Mouse (Mus musculus) T-helper 17 cell (primary cell): ENCODE results near the gene Bag6.

Experiments
- in situ Hi-C, 2 experiments: fragments of 300-600 bp; cut with MboI, MseI; formaldehyde crosslinking; loops; 1 replicate in 1 of 2; 2 replicates in 1 of 2; pipeline ENCODE4 v1.15.1; 2025; ENCODE audit warnings: high pct_unique_total_duplicates in 2 of 2

The Bag6 gene

DNA sequence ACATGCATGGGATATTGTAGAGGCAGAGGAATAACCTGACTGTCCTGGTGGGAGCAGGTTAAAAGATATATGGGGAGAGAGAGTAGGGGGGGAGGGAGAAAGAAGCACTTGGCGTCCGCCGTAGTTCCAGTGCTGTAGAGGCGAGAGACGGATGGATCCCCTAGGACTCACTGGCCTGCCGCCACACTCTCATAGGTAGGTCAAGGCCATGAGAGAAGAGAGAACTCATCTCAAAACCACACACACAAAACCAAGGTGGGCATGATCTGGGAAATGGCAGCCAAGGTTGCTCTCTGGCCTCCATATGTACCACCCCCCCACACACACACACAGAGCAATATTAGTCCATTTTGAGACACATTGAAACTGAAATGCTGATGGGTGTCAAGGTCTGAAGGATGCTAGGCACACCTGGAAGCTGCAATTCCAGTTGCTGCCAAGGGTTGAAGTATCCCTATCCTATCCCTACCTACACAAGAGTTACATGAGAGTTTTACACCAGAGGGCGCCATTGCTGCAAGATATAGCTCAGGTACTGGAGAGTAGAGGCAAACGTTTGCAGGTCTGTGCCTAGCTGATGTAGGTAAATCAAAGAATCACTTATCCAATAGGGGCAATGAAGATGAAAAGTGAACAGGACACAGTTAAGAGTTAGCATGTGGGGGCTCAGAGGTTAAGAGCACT lies 31.5 kb downstream of the Bag6 start:
- in situ Hi-C loops, result no loop called here

DNA sequence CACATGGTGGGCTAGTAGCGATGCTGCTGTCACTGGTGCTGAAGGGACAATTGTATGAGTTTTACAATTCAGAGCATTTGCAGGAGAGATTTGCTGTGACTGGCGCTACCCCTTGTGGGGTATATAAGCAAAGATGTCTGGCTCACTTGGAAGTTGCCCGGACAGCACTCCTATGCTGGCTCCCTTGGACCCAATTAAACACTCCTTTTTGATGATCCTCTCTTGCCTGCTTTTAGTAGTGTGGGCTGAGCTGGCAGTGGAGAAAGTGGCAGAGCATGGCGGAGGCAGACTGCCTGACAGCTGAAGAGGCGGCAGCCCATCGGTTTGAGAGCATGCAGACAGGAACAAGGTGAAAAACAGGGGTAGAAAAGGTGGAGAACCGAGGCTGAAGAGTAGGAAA lies 32.8 kb downstream of the Bag6 start:
- in situ Hi-C loops, result no loop called here

DNA sequence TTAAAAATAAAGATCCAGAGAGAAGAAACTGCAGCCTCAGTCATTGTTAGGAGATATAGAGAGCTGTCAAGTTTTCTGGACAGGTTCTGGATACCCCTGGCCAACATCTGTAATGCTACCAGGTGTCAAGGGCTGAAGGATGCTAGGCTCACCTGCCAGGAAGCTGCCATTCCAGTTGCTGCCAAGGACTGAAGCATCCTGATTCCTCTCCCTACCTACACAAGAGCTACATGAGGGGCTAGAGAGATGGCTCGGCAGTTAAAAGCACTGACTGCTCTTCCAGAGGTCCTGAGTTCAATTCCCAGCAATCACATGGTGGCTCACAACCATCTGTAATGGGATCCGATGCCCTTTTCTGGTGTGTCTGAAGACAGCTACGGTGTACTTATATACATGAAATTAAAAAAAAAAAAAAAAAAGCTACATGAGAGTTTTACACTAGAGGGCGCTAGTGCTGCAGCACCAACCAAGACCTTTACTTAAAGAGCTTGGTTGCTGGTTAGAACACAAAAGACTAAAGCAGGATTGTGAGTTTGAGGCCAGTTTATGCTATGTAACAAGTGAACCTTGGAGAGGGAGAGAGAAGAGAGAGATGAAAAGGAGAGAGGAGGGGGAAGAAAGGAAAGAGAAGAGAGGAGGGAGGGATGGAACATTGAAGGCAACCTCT lies 33.7 kb downstream of the Bag6 start:
- in situ Hi-C loops, result no loop called here

DNA sequence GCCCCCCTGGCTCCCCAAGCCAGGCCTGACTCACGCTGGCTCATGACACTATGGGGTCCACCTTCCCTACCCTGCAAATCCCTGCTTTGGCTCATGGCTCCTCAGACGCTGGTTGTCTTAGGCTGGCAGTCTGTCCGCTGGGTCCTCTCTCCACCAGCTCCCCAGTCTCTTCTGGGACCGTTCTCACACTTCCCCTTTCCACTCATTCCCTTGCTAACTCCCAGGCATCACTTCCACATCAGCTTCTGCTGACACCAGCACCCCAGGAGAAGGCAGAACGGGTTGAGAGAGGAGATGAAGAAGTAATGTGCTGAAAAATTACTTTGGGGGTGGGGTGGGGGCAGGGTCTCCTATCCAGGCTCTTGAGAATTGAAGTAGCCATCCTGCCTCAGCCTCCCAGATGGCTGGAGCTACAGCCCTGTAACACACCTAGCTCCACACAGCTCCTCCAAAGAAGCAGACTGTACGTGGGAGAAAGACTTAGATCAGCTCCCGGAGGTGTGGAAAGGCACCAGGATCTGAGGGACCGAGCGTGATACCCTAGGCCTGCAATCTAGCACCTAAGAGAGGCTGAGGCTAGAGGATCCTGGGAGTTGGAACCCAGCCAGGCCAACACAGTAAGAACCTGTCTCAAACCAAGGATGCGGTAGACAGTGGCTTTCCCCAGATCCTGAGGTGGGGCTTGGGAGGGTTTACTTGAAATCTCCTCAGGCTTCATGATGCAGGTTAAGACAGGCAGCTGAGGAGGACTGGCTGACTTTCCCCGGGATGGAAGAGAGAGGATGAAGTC lies 37.7 kb downstream of the Bag6 start:
- in situ Hi-C loops, result loop anchor here (5.0 kb wide), 1 partner anchor 60 kb away; the partner anchor contains the start of gene Atp6v1g2 (in 2 of the 2)

DNA sequence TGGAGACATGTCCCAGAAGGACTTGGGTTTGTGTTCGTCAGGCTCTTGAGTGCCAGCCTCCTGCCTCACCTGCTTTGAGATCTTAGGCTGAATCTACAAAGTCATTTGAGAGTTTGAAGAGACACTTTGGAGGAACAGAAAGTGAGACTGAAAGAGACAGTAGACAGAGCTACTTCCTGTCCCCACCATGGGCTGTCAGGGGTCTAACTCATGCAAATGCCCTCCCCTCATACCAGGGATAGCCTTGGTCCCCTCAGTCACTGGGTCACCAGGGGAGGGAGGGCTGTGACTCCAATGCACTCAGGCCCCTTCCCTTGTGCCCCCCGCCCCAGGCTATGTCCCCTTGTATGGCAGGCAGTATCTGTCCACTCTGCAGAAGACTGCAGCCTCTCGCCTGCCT lies 38.4 kb downstream of the Bag6 start:
- in situ Hi-C loops, result loop anchor here (5.0 kb wide), 1 partner anchor 59 kb away; the partner anchor contains the start of gene Atp6v1g2 (in 2 of the 2)

DNA sequence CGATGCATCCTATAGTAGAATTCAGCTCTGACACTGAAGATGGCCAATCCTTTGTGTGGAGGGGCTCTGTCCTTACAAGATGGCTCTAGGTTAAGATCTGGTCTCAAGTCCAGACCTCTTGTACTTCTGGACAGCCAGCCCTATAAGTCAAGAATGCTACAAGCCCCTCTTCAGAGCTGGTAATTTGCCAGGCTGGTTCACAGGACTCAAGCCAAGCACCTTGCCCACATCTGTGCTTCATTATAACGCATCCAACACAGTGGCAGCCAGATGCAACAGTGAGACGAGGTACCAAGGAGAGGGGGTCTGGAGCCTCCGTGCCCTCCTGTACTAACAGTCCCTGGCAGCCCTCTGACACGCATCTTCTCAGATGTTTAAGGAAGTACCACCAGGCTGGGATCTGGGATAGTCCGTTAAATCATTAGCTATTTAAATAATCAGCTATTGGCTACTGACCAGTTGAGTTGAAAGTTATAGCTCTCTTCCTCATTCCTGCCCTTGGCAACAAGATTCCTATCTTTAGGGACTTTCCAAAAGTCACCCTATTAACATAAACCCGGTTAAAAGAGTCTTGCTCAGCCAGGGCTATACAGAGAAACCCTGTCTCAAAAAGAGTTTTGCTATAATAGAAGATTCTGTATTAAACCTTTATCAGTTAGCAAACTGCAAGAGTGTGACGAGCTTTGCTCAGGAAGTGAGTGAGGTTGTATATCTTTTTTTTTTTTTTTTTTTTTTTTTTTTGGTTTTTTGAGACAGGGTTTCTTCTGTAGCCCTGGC lies 39.4 kb downstream of the Bag6 start:
- in situ Hi-C loops, result loop anchor here (5.0 kb wide), 1 partner anchor 58 kb away; the partner anchor contains the start of gene Atp6v1g2 (in 2 of the 2)

DNA sequence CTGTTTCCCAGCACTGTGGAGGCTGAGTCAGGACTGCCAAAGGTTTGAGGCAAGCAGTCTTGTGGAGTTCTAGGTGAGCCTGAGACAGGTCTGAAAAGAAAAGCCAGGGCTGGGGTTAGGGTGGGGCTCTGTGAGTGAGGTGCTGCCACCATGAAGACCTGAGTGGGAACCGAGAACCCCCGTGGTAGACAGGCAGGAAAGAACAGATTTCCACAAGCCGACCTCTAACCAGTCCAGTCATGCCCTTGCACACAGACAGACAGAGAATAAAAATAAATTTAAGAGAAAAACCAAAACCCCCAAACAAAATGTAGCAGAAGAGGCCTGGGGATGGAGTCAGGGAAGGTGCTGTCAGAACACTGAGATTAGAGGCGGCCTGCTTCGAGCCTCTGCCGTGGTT lies 40.4 kb downstream of the Bag6 start:
- in situ Hi-C loops, result no loop called here

DNA sequence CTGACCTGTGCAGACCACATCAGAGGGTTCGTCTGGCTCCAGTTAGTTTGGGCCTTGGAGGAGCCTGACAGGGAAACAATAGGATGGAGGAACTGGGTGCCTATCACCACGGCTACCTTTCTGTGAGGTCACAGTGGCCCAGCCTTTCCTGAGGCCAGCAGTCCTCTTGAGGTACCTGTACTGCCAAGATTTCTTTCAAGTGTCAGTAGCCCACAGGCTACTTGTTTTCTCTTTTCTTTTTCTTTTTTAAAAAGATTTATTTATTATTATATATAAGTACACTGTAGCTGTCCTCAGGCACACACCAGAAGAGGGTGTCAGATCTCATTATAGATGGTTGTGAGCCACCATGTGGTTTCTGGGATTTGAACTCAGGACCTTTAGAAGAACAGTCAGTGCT lies 41.0 kb downstream of the Bag6 start, which contains the start of gene Aif1:
TSS of gene Aif1 (minus strand) at position 101 of the 400 bp plus-strand sequence.
- in situ Hi-C loops, result no loop called here

DNA sequence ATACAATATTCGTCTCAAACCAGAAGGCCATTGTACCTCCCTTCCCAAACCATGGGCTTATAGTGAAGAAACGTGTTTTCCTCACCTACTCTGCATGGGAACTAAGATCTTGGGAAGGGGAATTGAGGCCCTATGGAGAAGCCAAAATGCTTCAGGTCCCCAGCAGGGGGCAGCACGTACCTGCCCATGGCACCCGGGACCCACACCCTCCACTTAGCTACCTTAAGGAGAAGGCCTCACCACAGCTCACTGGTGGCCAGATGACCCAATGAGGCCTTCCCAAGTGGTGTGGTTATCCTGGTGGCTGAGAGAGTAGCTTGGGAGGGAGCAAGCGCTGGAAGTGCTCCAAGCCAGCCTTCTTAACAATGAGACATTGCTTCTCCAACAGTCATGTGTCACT lies 43.5 kb downstream of the Bag6 start:
- in situ Hi-C loops, result no loop called here

DNA sequence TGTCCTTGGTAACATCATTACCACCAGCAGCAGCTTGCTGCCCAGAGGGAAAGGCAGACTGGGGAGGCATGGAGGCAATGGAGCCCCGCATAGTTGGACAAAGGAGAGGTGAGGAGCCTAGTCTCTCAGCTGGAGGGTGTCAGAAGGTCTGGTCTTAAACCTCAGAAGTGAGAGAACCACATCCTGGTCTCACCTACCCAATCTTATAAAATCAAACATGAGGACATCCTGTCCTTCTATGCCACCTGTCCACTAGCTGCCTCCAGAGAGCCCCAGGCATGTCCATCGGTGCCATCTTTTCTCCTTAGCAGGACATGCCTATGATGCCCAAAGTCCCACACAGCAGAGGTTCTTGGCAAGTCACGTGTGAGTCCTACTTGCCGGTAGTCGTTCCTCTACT lies 45.1 kb downstream of the Bag6 start:
- in situ Hi-C loops, result no loop called here

DNA sequence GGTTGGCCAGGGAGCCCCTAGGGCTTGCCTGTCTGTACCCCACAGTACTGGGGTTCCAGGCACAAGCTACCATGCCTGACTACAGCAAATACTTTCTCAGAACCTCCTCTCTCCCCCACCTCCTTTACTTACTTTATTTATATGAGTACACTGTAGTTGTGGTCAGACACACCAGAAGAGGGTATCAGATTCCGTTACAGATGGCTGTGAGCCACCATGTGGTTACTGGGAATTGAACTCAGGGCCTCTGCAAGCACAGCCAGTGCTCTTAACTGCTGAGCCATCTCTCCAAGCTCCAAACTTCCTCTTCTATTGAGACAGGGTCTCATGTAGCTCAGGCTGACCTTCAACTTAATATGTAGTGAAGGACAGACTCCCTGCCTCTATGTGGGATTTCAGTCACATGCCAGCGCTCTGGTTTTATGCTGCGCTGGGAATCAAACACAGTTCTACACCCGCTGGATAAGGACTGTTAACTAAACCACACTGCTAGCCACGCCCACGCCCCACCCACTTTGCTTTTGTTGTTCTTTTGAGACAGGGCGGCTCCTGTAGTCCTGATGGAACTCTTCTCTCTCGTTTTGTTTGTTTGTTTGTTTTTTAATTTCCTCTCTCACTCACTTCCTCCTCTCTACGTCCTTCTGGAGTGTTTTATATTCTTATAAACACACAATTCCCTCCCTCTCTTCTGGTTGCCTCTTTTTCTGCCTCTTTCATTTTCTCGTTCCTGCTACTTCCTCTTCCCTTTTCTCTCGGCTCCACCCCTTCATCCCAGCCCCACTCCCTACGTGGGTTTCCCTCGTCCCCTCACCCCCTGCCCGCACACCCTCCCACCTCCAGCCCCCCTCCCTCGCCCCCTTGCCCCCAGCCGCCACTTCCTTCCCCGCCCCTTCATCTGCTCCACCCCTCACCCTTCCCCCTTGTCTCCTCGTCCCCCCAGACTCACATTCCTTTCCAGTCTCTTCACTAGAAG lies 50.9 kb downstream of the Bag6 start:
- in situ Hi-C loops, result no loop called here

DNA sequence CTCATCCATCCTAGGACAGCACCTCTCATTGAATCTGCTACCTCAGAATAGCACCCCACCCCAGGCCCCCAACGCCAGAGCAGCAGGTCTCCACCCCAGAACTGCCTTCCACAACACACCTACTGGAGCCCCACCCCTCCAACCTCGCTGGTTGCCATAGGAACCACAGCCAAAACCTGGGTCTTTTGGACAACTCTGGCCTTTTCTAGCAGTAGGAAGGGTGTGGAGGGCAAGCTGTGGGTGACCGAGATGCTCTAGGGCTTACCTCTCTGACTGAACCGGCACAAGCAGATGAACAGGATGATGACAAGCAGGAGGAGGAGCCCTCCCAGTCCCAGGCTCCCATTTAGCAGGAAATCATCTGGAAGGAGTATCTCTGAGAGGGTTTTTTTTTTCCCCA lies 51.7 kb downstream of the Bag6 start:
- in situ Hi-C loops, result no loop called here

DNA sequence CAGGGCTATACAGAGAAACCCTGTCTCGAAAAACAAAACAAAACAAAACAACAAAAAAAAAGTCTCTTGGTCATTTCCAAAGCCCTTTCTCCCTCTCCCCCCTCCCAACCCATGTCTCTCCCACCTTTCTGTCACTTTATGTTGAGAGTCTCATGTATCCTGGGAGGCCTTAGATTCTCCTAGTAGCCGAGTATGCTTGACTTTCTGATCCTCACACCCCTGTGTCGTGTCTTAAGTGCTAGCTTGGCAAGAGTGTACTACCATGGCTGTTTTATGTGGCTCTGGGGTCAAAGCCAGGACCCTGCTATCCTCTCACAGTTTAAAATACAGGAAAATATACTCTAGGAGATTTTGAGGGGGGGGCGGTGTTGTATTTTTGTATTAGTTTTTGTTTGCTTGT lies 52.4 kb downstream of the Bag6 start:
- in situ Hi-C loops, result no loop called here

DNA sequence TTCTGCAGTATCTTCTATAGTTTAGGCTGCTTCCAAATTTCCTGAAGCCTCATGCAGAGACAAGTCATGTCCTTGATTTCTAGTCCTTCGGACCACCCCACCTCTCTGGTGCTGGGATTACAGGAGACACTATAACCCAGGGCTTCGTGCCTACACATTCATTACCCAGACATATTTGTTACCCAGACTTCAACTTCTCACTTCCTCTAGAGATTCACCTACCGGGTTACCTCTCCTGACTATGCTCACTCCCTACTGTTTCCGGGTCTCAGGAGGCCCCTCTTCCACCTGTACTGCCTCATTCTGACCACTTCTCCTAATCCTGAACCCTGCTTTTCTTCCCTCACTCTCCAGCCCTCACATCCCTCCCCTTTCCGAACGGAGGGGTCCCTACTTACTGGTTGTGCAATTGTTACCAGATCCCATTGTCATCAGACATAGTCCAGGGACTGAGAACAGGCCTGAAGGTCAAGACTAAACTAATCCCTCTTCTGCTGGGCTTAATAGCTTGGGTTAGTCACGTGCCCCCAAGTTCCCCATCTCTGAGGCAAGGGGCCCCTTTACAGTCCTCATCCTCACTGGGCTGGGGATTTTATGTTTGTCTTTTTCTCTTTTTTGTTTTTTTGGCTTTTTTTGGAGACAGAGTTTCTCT lies 53.1 kb downstream of the Bag6 start, which contains the start of gene Lst1:
TSS of gene Lst1 (minus strand) at position 481 of the 652 bp plus-strand sequence.
- in situ Hi-C loops, result no loop called here

DNA sequence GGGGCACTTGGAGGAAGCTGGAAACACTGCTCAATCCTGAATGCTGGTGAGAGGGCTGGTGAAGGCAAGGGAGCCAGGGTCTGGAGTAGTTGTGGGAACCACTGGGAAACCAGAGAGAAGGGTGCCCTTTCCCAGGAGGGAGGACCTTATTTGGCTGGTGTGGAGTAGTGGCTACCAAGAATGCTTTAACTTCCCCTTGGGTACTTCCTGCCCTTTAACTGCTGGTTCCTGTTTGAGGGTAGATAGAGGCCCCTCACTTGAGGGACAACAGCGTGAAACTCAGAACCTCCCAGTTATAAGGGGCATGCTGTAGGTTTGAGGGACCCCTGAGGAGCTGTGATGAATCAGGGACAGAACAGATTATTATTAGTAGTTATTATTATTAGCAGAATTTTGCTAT lies 54.2 kb downstream of the Bag6 start:
- in situ Hi-C loops, result no loop called here

DNA sequence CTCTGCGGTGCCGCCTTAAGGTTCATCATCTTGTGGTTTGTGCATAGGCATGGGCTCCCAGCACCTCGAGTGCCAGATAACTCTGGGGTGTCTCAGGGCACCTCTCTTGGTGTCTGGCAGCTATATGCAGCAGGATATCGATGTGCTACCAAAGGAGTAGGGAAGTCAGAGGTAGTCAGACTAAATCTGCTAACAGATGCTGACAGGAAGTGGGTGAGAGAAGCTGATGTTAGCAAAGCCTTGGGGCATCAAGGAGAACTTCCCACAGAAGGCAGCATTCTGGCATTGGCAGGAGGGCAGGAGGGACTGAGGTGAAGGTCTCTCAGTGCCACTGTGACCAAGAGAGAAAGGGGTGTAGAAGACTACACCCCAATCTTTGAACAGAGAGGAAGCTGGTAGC lies 55.1 kb downstream of the Bag6 start:
- in situ Hi-C loops, result no loop called here

DNA sequence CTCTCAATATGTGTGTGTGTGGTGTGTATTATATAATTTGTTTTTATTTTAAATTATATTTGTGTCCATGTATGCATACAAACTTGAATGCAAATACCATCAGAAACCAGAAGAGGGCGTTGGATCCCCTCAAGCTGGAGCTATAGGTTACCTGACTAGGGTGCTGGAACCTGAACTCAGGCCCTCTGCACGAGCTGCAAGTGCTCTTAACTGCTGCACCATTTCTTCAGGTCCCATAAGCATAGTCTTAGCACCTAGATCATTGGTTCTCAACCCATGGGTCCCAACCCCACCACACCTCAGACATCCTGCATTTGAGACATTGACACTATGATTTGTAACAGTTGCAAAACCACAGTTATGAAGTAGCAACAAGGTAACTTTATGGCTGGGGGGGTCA lies 56.7 kb downstream of the Bag6 start:
- in situ Hi-C loops, result no loop called here

DNA sequence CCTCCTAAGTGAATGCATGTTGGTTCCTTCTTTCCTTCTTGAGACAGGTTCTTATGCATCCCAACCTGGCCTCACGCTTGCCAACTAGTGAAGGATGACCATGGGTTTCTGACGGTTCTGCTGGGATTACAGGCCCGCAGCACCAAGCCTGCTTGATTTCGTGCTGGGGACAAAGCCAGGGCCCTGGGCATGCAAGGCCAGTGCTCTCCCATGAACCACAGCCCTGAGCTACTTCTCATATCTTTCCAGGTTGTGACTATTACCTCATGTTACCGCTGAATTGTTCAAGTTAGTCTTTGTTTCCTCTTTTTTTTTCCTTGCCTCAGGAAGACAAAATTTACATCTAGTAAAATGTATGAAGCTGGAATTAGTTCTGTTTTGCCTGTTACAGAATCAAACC lies 57.9 kb downstream of the Bag6 start:
- in situ Hi-C loops, result no loop called here

DNA sequence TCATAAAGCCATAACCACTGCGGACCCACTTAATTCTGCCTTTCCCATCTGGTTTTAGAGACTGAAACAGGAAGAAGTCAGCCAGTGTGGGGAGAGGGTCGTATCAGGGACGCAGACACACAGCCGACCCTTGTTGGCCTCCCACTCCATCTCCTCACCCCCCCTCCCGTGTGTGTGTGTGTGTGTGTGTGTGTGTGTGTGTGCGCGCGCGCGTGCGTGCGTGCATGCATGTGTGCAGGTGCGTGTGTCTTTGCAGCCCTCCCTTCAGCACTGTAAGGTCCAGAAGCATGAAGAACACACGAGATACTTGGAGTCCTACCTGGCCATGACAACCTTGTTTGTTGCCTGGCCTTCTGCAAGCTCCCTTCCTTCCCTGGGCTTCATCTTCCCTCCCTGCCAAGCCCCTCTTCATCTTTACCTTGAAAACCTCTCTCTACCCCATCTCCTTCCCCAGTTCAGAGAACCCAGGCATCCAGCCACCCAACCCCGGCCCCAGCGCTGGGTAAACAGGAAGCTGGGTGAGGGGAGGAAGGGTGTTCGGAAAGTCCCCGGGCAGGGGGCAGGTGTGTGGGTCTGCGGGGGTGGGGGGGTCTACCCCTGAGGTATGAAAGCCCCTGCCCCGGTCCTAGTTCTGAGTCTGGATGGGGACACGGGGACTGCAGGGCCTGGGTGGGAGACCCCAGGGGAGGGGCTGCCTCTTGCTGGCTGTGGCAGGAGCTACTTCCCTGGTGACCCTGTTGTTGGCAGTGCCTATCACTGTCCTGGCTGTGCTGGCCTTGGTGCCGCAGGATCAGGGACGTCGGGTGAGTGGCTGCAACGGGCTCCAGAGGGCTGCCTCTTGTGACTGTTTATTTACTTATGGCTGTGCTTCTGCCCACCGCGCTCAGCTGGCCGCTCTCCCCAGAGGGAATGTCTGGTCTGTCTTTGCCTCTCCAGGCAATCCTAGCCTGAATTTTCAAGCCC lies 59.2 kb downstream of the Bag6 start, which contains the start of gene Ltb:
TSS of gene Ltb (plus strand) at position 559 of the 963 bp plus-strand sequence.
- in situ Hi-C loops, result no loop called here
